Mouse (Mus musculus): ENCODE measurements at regions not wholly inside any gene's neighbourhood (a gene's known extent, or its start where the extent isn't known, plus 50 kb on each side); places are given as distances from the start of the nearest gene placed in this dataset.

GRCm38 (mm10) chr8:91983171-91983570 lies 181.3 kb upstream of the Irx3 start:
- no peak for ATAC-seq
- WGBS, result 84% methylated on average over 2 of the region's 2 CpGs
- Histone ChIP-seq H3K4me3 (replicated peaks) (no peak overlapping the region), H3K4me2 (replicated peaks) (no peak overlapping the region), H3K4me1 (replicated peaks) (no peaks in the 10 kb centered on the region), H3K27me3 (replicated peaks) (no peaks in the 10 kb centered on the region), H3K9me3 (no peaks in the 10 kb centered on the region), H3K9ac (no peak overlapping the region), H3K27ac (no peak overlapping the region), H3K36me3 (no peaks in the 10 kb centered on the region)

DNA sequence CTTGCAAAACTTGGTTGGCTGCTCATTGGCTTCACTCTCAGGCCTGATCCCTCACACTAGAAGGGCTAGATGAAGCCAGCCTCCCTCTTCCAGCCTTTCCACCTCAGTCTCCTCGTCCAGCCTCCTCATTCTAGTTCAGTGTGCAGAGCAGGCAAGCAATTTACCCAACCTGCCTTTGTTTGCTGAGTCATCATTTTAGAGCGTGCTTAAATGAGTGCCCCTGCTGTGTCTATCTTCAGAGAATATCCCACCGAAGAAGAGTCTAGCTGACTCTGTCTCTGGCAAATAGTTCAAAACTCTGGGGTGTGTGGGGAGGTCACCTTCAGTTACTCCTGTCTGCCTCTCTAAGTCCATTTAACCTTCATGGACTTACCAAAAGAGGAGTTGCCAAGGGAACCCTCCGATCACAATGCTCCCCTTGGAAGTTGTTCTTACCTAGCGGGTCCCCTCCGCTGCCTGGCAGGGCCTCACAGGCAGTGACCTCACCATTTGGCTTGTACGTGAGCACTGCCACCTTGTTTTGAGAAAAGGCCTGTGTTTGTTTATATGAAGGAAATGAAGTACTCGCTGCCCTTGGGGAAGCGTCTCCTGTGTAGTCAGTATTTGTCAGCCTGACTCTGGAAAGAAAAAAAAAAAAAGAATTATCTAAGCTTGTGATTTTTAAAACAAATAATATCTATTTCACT lies 175.2 kb upstream of the Irx3 start:
- WGBS, result 41% methylated on average over 9 of the region's 9 CpGs
- Histone ChIP-seq H3K4me3 (replicated peaks) (no peak overlapping the region), H3K27me3 (replicated peaks) (no peaks in the 10 kb centered on the region; the same call in 1 of the 2 replicates), H3K4me1 (replicated peaks) (no peaks in the 10 kb centered on the region), H3K27ac (no peak overlapping the region), H3K9me3 (no peaks in the 10 kb centered on the region), H3K4me2 (replicated peaks) (no peak overlapping the region), H3K9ac (no peak overlapping the region), H3K36me3 (no peaks in the 10 kb centered on the region)
- no peak for ATAC-seq

DNA sequence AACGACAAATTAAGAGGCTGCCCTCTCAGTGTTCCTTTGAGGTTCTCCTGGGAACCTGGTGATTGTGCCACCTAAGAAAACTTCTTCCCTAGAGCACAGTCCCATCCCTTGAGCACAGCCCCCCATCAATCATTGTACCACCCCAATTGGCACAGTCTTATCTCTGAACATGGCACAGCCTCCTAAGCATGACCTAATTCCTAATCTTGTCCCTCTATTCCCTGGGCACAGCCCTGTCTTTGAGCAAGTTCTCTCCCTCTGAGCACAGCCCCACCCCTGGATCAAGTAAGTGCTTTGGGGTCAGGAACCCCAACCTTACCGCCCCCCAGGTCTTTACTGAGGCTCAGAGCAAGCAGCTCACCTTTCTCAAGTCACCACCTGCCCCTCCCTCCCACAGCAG lies 173.6 kb upstream of the Irx3 start:
- Histone ChIP-seq H3K27me3 (replicated peaks) (no peaks in the 10 kb centered on the region; the same call in 1 of the 2 replicates), H3K9me3 (no peaks in the 10 kb centered on the region), H3K9ac (no peak overlapping the region), H3K27ac (no peak overlapping the region), H3K4me1 (replicated peaks) (no peaks in the 10 kb centered on the region), H3K36me3 (no peaks in the 10 kb centered on the region), H3K4me3 (replicated peaks) (no peak overlapping the region), H3K4me2 (replicated peaks) (no peak overlapping the region)
- no peak for ATAC-seq
- 80% methylated on average over 2 of the region's 2 CpGs for WGBS

DNA sequence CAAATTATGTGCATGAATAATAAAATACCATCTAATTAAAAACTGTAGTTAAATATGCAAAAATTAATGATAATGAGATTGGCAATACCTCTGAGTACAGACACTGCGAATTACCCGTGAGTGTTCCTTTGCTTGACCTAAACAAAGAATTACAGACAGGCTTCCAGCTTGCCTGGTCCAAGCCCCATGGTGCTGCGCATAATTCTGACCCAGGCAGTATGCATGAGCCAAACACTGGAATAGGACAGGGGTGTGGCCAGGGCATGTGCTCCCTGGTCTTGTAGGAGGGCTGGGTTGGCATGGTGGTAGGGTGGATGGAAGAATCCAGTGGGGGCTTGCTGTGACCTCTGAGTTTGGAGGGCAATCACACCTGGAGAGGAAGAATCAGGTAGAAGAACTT lies 172.8 kb upstream of the Irx3 start:
- H3K4me2 ChIP-seq (replicated peaks), result no peak overlapping the region
- no peaks in the 10 kb centered on the region for H3K4me1 ChIP-seq (replicated peaks)
- no peaks in the 10 kb centered on the region for H3K9me3 ChIP-seq
- WGBS, result 84% methylated on average over 3 of the region's 3 CpGs
- no peak overlapping the region for H3K27ac ChIP-seq
- H3K9ac ChIP-seq, result no peak overlapping the region
- H3K36me3 ChIP-seq, result no peaks in the 10 kb centered on the region
- H3K4me3 ChIP-seq (replicated peaks), result no peak overlapping the region
- no peak for ATAC-seq
- no peaks in the 10 kb centered on the region; the same call in 1 of the 2 replicates for H3K27me3 ChIP-seq (replicated peaks)

- no peaks in the 10 kb centered on the region for H3K4me1 ChIP-seq (replicated peaks)
- no peak overlapping the region for H3K9ac ChIP-seq
- no peaks in the 10 kb centered on the region for H3K9me3 ChIP-seq
- no peaks in the 10 kb centered on the region for H3K36me3 ChIP-seq
- H3K4me3 ChIP-seq (replicated peaks), result no peak overlapping the region
- ATAC-seq, result no peak
- H3K27ac ChIP-seq, result no peak overlapping the region
- H3K4me2 ChIP-seq (replicated peaks), result no peak overlapping the region
- H3K27me3 ChIP-seq (replicated peaks), result no peaks in the 10 kb centered on the region; the same call in 1 of the 2 replicates
- 45% methylated on average over 18 of the region's 18 CpGs for WGBS
Measured at GRCm38 (mm10) chr8:91973951-91974439, 172.1 kb upstream of the Irx3 start.

GRCm38 (mm10) chr8:91967407-91967806 lies 165.5 kb upstream of the Irx3 start:
- Histone ChIP-seq H3K4me1 (replicated peaks) (0 out of 2 replicates have a peak, but pooled peaks cover 8% of the 10 kb centered on the region), H3K9me3 (no peaks in the 10 kb centered on the region), H3K27me3 (replicated peaks) (peaks cover 9% of the 10 kb centered on the region; the same call in 1 of the 2 replicates), H3K27ac (no peak overlapping the region), H3K4me3 (replicated peaks) (no peak overlapping the region), H3K4me2 (replicated peaks) (peak overlapping the region; percentile 49), H3K36me3 (no peaks in the 10 kb centered on the region), H3K9ac (no peak overlapping the region)
- ATAC-seq, result no peak
- 34% methylated on average over 16 of the region's 16 CpGs for WGBS

GRCm38 (mm10) chr8:91966891-91967370 lies 165.1 kb upstream of the Irx3 start:
- H3K4me3 ChIP-seq (replicated peaks), result 0 out of 2 replicates have a peak overlapping the region, but pooled peaks have one; percentile 7
- H3K9ac ChIP-seq, result no peak overlapping the region
- H3K27me3 ChIP-seq (replicated peaks), result peaks cover 9% of the 10 kb centered on the region; the same call in 1 of the 2 replicates
- H3K36me3 ChIP-seq, result no peaks in the 10 kb centered on the region
- H3K27ac ChIP-seq, result no peak overlapping the region
- 0 out of 2 replicates have a peak, but pooled peaks cover 8% of the 10 kb centered on the region for H3K4me1 ChIP-seq (replicated peaks)
- WGBS, result 26% methylated on average over 19 of the region's 19 CpGs
- peak overlapping the region; percentile 49 for H3K4me2 ChIP-seq (replicated peaks)
- no peak; the same call in 1 of the 2 replicates for ATAC-seq
- H3K9me3 ChIP-seq, result no peaks in the 10 kb centered on the region

DNA sequence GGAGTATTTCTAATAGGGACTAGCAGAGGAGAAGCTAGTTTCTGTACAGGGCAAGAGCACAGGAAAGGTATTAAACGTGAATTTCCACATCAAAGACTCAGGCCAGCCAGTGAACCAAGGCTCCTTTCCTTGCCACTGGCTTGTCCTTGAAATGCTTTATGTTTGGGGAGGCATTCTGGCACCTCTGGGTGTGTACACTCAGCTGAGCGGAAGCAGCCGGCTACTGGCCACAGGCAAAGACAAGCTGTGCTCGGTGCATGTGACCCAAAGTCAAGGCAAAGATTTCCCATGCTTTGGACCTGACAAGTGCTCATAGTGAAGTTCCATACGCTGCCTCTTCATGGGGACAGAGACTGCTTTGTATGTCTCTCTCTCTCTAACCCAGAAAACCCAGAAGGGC lies 159.8 kb upstream of the Irx3 start:
- Histone ChIP-seq H3K27me3 (replicated peaks) (no peaks in the 10 kb centered on the region), H3K9me3 (no peaks in the 10 kb centered on the region), H3K9ac (no peak overlapping the region), H3K36me3 (no peaks in the 10 kb centered on the region), H3K4me1 (replicated peaks) (0 out of 2 replicates have a peak, but pooled peaks cover under 1% of the 10 kb centered on the region), H3K27ac (no peak overlapping the region), H3K4me2 (replicated peaks) (no peak overlapping the region), H3K4me3 (replicated peaks) (no peak overlapping the region)
- WGBS, result 82% methylated on average over 5 of the region's 5 CpGs
- no peak for ATAC-seq

- no peak for ATAC-seq
- Histone ChIP-seq H3K27me3 (replicated peaks) (no peaks in the 10 kb centered on the region), H3K9me3 (no peaks in the 10 kb centered on the region), H3K4me2 (replicated peaks) (no peak overlapping the region), H3K9ac (no peak overlapping the region), H3K4me3 (replicated peaks) (no peak overlapping the region), H3K36me3 (no peaks in the 10 kb centered on the region), H3K4me1 (replicated peaks) (no peaks in the 10 kb centered on the region), H3K27ac (no peak overlapping the region)
- WGBS, result 60% methylated on average over 6 of the region's 6 CpGs
Measured at GRCm38 (mm10) chr8:91955170-91955569, 153.3 kb upstream of the Irx3 start.

GRCm38 (mm10) chr8:91952981-91953380 lies 151.1 kb upstream of the Irx3 start:
- Histone ChIP-seq H3K4me3 (replicated peaks) (no peak overlapping the region), H3K4me1 (replicated peaks) (no peaks in the 10 kb centered on the region), H3K36me3 (no peaks in the 10 kb centered on the region), H3K27ac (no peak overlapping the region), H3K9ac (no peak overlapping the region), H3K27me3 (replicated peaks) (no peaks in the 10 kb centered on the region), H3K4me2 (replicated peaks) (no peak overlapping the region), H3K9me3 (no peaks in the 10 kb centered on the region)
- ATAC-seq, result no peak
- WGBS, result 68% methylated on average over 4 of the region's 4 CpGs

- Histone ChIP-seq H3K4me2 (replicated peaks) (no peak overlapping the region), H3K36me3 (no peaks in the 10 kb centered on the region), H3K9me3 (no peaks in the 10 kb centered on the region), H3K27ac (no peak overlapping the region), H3K9ac (no peak overlapping the region), H3K4me1 (replicated peaks) (no peaks in the 10 kb centered on the region), H3K4me3 (replicated peaks) (no peak overlapping the region), H3K27me3 (replicated peaks) (no peaks in the 10 kb centered on the region; the same call in 1 of the 2 replicates)
- ATAC-seq, result no peak
- 56% methylated on average over 9 of the region's 9 CpGs for WGBS
Measured at GRCm38 (mm10) chr8:91949110-91949509, 147.2 kb upstream of the Irx3 start.

GRCm38 (mm10) chr8:91948173-91948940 lies 146.5 kb upstream of the Irx3 start:
- WGBS, result 70% methylated on average over 18 of the region's 18 CpGs
- no peak overlapping the region for H3K4me3 ChIP-seq (replicated peaks)
- no peaks in the 10 kb centered on the region for H3K36me3 ChIP-seq
- no peaks in the 10 kb centered on the region; the same call in 1 of the 2 replicates for H3K27me3 ChIP-seq (replicated peaks)
- no peak overlapping the region for H3K4me2 ChIP-seq (replicated peaks)
- H3K27ac ChIP-seq, result no peak overlapping the region
- no peak overlapping the region for H3K9ac ChIP-seq
- H3K9me3 ChIP-seq, result no peaks in the 10 kb centered on the region
- no peaks in the 10 kb centered on the region for H3K4me1 ChIP-seq (replicated peaks)
- ATAC-seq, result no peak
